Mouse (Mus musculus) megakaryocyte, embryonic 14.5 days (primary cell): ENCODE results near the gene Slc39a5. TPM values are rescaled to one million over a fixed set of nuclear protein-coding genes. Genes with fewer than 3 reads are reported as not detected.
A peak's percentile ranks its signal among the peaks of the same experiment; 100 is the strongest.

ENCODE experiments used
- H3K27me3 ChIP-seq: replicated peaks from 2 replicates; pipeline ENCODE3; 2012; ENCODE audit warnings: inconsistent platforms
- H3K36me3 ChIP-seq: replicated peaks from 2 replicates; pipeline ENCODE3; 2012; ENCODE audit warnings: low read length, inconsistent platforms, mixed read lengths
- H3K4me1 ChIP-seq: 2 replicates; pipeline ENCODE4 v1.6.1; 2012; ENCODE audit warnings: inconsistent platforms
- H3K4me3 ChIP-seq: replicated peaks from 2 replicates; pipeline ENCODE3; 2012; ENCODE audit warnings: moderate library complexity, mild to moderate bottlenecking, inconsistent platforms
- H3K9me3 ChIP-seq: 2 replicates; pipeline ENCODE4 v1.6.1; 2012; ENCODE audit warnings: inconsistent platforms
- FLI1 ChIP-seq: IDR thresholded peaks from 2 replicates; pipeline ENCODE4 v1.6.1; 2012; ENCODE audit warnings: low read length, inconsistent platforms, mixed read lengths
- GATA1 ChIP-seq: IDR thresholded peaks from 3 replicates; pipeline ENCODE4 v1.6.1; 2012; ENCODE audit warnings: mixed read lengths, low read length, inconsistent platforms, borderline replicate concordance
- polyA plus RNA-seq: library from polyadenylated mRNA; stranded (reverse); fragments of >175 nt; gene quantifications from 2 replicates; pipeline ENCODE4 v1.2.3, GENCODE M21; 2012; ENCODE audit warnings: low replicate concordance; ENCODE audit not compliant: insufficient read depth

The Slc39a5 gene
- polyA plus RNA-seq, 1 experiment: not detected

GRCm38 (mm10) chr10:128377222-128377939 lies 23.6 kb downstream of the Slc39a5 start:
- Histone ChIP-seq H3K27me3 (no peaks in the 10 kb centered on the region), H3K36me3 (peaks cover 41% of the 10 kb centered on the region), H3K9me3 (no peaks in the 10 kb centered on the region), H3K4me3 (peak overlapping the region; percentile 96), H3K4me1 (peaks cover 43% of the 10 kb centered on the region)
- TF ChIP-seq GATA1: no peak
- no peak for TF ChIP-seq FLI1

GRCm38 (mm10) chr10:128376455-128377211 lies 24.4 kb downstream of the Slc39a5 start, which contains the start of gene Ankrd52:
Gene Ankrd52 (plus strand): TSS chr10:128377115.
- no peak for TF ChIP-seq FLI1
- TF ChIP-seq GATA1: no peak
- Histone ChIP-seq H3K9me3 (no peaks in the 10 kb centered on the region), H3K4me3 (peak within 1 kb of the TSS; percentile 96), H3K4me1 (peaks cover 43% of the 10 kb centered on the region), H3K27me3 (no peaks in the 10 kb centered on the region), H3K36me3 (peaks cover 33% of the 10 kb centered on the region)

GRCm38 (mm10) chr10:128376099-128376454 lies 25.0 kb downstream of the Slc39a5 start:
- Histone ChIP-seq H3K4me1 (peaks cover 43% of the 10 kb centered on the region), H3K4me3 (peak overlapping the region; percentile 96)
- no peak for TF ChIP-seq GATA1
- no peak for TF ChIP-seq FLI1

GRCm38 (mm10) chr10:128374393-128374792 lies 26.6 kb downstream of the Slc39a5 start:
- H3K27me3 ChIP-seq: no peaks in the 10 kb centered on the region
- no peaks in the 10 kb centered on the region for H3K9me3 ChIP-seq
- peaks cover 54% of the 10 kb centered on the region for H3K4me1 ChIP-seq
- H3K4me3 ChIP-seq: no peak overlapping the region
- peaks cover 15% of the 10 kb centered on the region for H3K36me3 ChIP-seq
- TF ChIP-seq GATA1: no peak
- TF ChIP-seq FLI1: no peak

More at GRCm38 (mm10) chr10:128376099-128376454, 25.0 kb downstream of the Slc39a5 start:
- peaks cover 29% of the 10 kb centered on the region for H3K36me3 ChIP-seq
- no peaks in the 10 kb centered on the region for H3K27me3 ChIP-seq
- no peaks in the 10 kb centered on the region for H3K9me3 ChIP-seq

GRCm38 (mm10) chr10:128372989-128373748 lies 27.9 kb downstream of the Slc39a5 start:
- H3K4me1 ChIP-seq: peaks cover 50% of the 10 kb centered on the region

GRCm38 (mm10) chr10:128372142-128372541 lies 28.9 kb downstream of the Slc39a5 start:
- Histone ChIP-seq H3K36me3 (no peaks in the 10 kb centered on the region), H3K4me1 (peaks cover 51% of the 10 kb centered on the region), H3K9me3 (no peaks in the 10 kb centered on the region), H3K27me3 (no peaks in the 10 kb centered on the region), H3K4me3 (no peak overlapping the region)
- TF ChIP-seq FLI1: no peak
- TF ChIP-seq GATA1: no peak

More at GRCm38 (mm10) chr10:128372989-128373748, 27.9 kb downstream of the Slc39a5 start:
- Histone ChIP-seq H3K4me3 (peak overlapping the region; percentile 44), H3K9me3 (no peaks in the 10 kb centered on the region), H3K36me3 (peaks cover 3% of the 10 kb centered on the region), H3K27me3 (no peaks in the 10 kb centered on the region)
- TF ChIP-seq FLI1: no peak
- TF ChIP-seq GATA1: no peak

- peaks cover 3% of the 10 kb centered on the region for H3K36me3 ChIP-seq
- H3K27me3 ChIP-seq: no peaks in the 10 kb centered on the region
- peaks cover 43% of the 10 kb centered on the region for H3K4me1 ChIP-seq
- no peak for TF ChIP-seq FLI1
- TF ChIP-seq GATA1: no peak
- H3K9me3 ChIP-seq: no peaks in the 10 kb centered on the region
- H3K4me3 ChIP-seq: no peak overlapping the region
Measured at GRCm38 (mm10) chr10:128370601-128371000, 30.4 kb downstream of the Slc39a5 start.

GRCm38 (mm10) chr10:128370021-128370420 lies 31.0 kb downstream of the Slc39a5 start:
- Histone ChIP-seq H3K4me3 (no peak overlapping the region), H3K4me1 (peaks cover 43% of the 10 kb centered on the region), H3K27me3 (no peaks in the 10 kb centered on the region), H3K9me3 (no peaks in the 10 kb centered on the region), H3K36me3 (peaks cover 9% of the 10 kb centered on the region)
- TF ChIP-seq GATA1 (no peak), FLI1 (no peak)

- Histone ChIP-seq H3K4me1 (peaks cover 43% of the 10 kb centered on the region), H3K9me3 (no peaks in the 10 kb centered on the region), H3K4me3 (peak overlapping the region; percentile 92), H3K36me3 (peaks cover 13% of the 10 kb centered on the region), H3K27me3 (no peaks in the 10 kb centered on the region)
- TF ChIP-seq GATA1 (no peak), FLI1 (no peak)
Measured at GRCm38 (mm10) chr10:128369599-128369998, 31.4 kb downstream of the Slc39a5 start.

- peaks cover 43% of the 10 kb centered on the region for H3K4me1 ChIP-seq
- no peak for TF ChIP-seq GATA1
- H3K27me3 ChIP-seq: no peaks in the 10 kb centered on the region
- peak overlapping the region; percentile 92 for H3K4me3 ChIP-seq
- no peaks in the 10 kb centered on the region for H3K9me3 ChIP-seq
- peaks cover 17% of the 10 kb centered on the region for H3K36me3 ChIP-seq
Measured at GRCm38 (mm10) chr10:128369218-128369543, 31.8 kb downstream of the Slc39a5 start.
